ENCODE assay signal across 9 mouse cellular contexts in the genomic region with DNA sequence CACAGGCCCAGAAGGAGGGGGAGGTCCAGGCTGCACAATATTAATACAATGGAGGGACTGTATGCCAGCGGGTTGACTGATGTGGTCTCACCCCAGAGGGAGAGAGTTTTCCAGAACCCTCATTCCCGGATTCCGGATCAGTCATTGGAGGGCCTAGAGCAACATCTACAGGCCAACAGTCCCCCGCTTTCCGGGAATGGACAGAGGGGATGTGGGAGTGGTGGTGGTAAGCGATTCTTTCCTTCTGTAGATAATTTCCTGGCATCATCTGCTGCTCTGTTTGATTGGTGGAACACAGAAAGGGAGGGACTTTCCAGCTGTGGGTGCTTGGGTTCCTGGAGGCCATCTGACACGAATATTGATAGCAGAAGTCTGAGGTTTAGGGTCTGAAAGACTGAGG. TPM values are rescaled to one million over a fixed set of nuclear protein-coding genes. Genes with fewer than 3 reads are reported as not detected.
DNase-seq lines count a peak whose midpoint lies in the region; ATAC-seq lines count a peak whose summit lies in the region.
"Had no signal": no experiment of that assay in that cellular context is flagged by ENCODE, and none has a peak within 500 bp of the region (broad histone marks: within the 10 kb centered on the region; RNA-seq: fewer than 3 reads in every experiment).

No protein-coding gene starts in this region.

- no peaks in the 10 kb centered on the region for H3K36me3 ChIP-seq in liver, embryonic 13.5 days
- H3K36me3 ChIP-seq in heart, embryonic 10.5 days, result no peaks in the 10 kb centered on the region
- no peaks in the 10 kb centered on the region for H3K36me3 ChIP-seq in stomach, embryonic 14.5 days (ENCODE audit: control insufficient read depth, insufficient read depth, low read length)
- no peaks in the 10 kb centered on the region for H3K36me3 ChIP-seq in forebrain, embryonic 11.5 days (ENCODE audit: control insufficient read depth, insufficient read depth, low read length)

- no peaks in the 10 kb centered on the region for H3K27me3 ChIP-seq in liver, embryonic 13.5 days
- H3K27me3 ChIP-seq in heart, embryonic 10.5 days (ENCODE audit: insufficient read depth, poor library complexity, severe bottlenecking), result peaks cover 6% of the 10 kb centered on the region; the same call in 1 of the 2 replicates
- no peaks in the 10 kb centered on the region for H3K27me3 ChIP-seq in stomach, embryonic 14.5 days (ENCODE audit: control insufficient read depth, insufficient read depth, low read length)
- no peaks in the 10 kb centered on the region; the same call in 1 of the 2 replicates for H3K27me3 ChIP-seq in forebrain, embryonic 11.5 days (ENCODE audit: control insufficient read depth, insufficient read depth, low read length)

- peak overlapping the region; percentile 44; the same call in 1 of the 2 replicates for H3K4me2 ChIP-seq in liver, embryonic 13.5 days
- H3K4me2 ChIP-seq in stomach, embryonic 14.5 days (replicated peaks; ENCODE audit: low read depth, low read length), result no peak overlapping the region
- no peak overlapping the region for H3K4me2 ChIP-seq in forebrain, embryonic 11.5 days (ENCODE audit: low read depth, low read length, severe bottlenecking)

- 0 out of 2 replicates have a peak overlapping the region, but pooled peaks have one; percentile 6 for H3K9ac ChIP-seq in liver, embryonic 13.5 days
- H3K9ac ChIP-seq in stomach, embryonic 14.5 days (replicated peaks; ENCODE audit: low read depth, low read length), result no peak overlapping the region
- no peak overlapping the region for H3K9ac ChIP-seq in forebrain, embryonic 11.5 days (ENCODE audit: low read length)

- no peak overlapping the region for H3K4me3 ChIP-seq in liver, embryonic 13.5 days (replicated peaks)
- H3K4me3 ChIP-seq in heart, embryonic 10.5 days, result no peak overlapping the region
- no peak overlapping the region for H3K4me3 ChIP-seq in stomach, embryonic 14.5 days (ENCODE audit: low read depth, low read length)
- no peak overlapping the region for H3K4me3 ChIP-seq in forebrain, embryonic 11.5 days (ENCODE audit: low read depth, low read length)

- H3K9me3 ChIP-seq in liver, embryonic 13.5 days (replicated peaks), result no peaks in the 10 kb centered on the region
- no peaks in the 10 kb centered on the region for H3K9me3 ChIP-seq in heart, embryonic 10.5 days
- no peaks in the 10 kb centered on the region for H3K9me3 ChIP-seq in stomach, embryonic 14.5 days (ENCODE audit: control insufficient read depth, low read depth, low read length)
- H3K9me3 ChIP-seq in forebrain, embryonic 11.5 days (ENCODE audit: control insufficient read depth, low read length), result no peaks in the 10 kb centered on the region

- 35% methylated on average over 7 of the region's 7 CpGs for WGBS in liver, embryonic 13.5 days (ENCODE audit: insufficient replicate concordance)
- 53% methylated on average over 7 of the region's 7 CpGs for WGBS in heart, embryonic 10.5 days
- 36% methylated on average over 7 of the region's 7 CpGs for WGBS in stomach, embryonic 14.5 days
- 78% methylated on average over 7 of the region's 7 CpGs for WGBS in forebrain, embryonic 11.5 days

- no peak for ATAC-seq in liver, embryonic 13.5 days (ENCODE audit: low read depth)
- no peak for ATAC-seq in stomach, embryonic 14.5 days (ENCODE audit: insufficient number of reproducible peaks, insufficient read depth, low FRiP score, low read depth)
- ATAC-seq in forebrain, embryonic 11.5 days (replicated peaks; ENCODE audit: low FRiP score), result no peak

- peaks cover 71% of the 10 kb centered on the region for H3K4me1 ChIP-seq in liver, embryonic 13.5 days (replicated peaks)
- H3K4me1 ChIP-seq in heart, embryonic 10.5 days, result peaks cover 45% of the 10 kb centered on the region
- peaks cover 20% of the 10 kb centered on the region for H3K4me1 ChIP-seq in stomach, embryonic 14.5 days (ENCODE audit: control insufficient read depth, insufficient read depth, low read length)
- H3K4me1 ChIP-seq in forebrain, embryonic 11.5 days (replicated peaks; ENCODE audit: control insufficient read depth, insufficient read depth, low read length), result peaks cover 3% of the 10 kb centered on the region; the same call in 1 of the 2 replicates

- no peak for DNase-seq in liver, embryonic 13.5 days
- no peak for DNase-seq in liver
- DNase-seq in heart, embryonic 10.5 days (ENCODE audit: low spot score), result no peak
- peak; percentile 45 to 60 for DNase-seq in layer of hippocampus, adult 18-20 months (ENCODE audit: low spot score in 2 of 2)
- DNase-seq in cerebellum, adult 8-10 months, result no peak
- DNase-seq in forebrain, embryonic 11.5 days (ENCODE audit: low spot score), result no peak
- no peak for DNase-seq in c-Kit-positive CD71-positive TER-119-positive erythroid progenitor cells, embryonic 14.5 days (ENCODE audit: low spot score)

- peak overlapping the region; percentile 60; the same call in 1 of the 2 replicates for H3K27ac ChIP-seq in liver, embryonic 13.5 days
- H3K27ac ChIP-seq in heart, embryonic 10.5 days, result peak overlapping the region; percentile 43; the same call in 1 of the 2 replicates
- peak overlapping the region; percentile 28; the same call in 1 of the 2 replicates for H3K27ac ChIP-seq in stomach, embryonic 14.5 days (ENCODE audit: low read length)
- H3K27ac ChIP-seq in forebrain, embryonic 11.5 days (ENCODE audit: low read depth, low read length), result no peak overlapping the region

RNA-seq across cellular contexts. Expression of a gene that starts 1.6 kb away (rescaled TPM):
- not detected in 2 replicates for polyA plus RNA-seq in liver, embryonic 13.5 days (2015; fragmentation: Nextera tagmentation; extraction: Ambion mirVana)
- polyA plus RNA-seq in heart, embryonic 10.5 days (2016; fragmentation: Nextera tagmentation; extraction: Ambion mirVana), result not detected in 2 replicates
- not detected for total RNA-seq in layer of hippocampus, adult 18-20 months (2021)
- polyA plus RNA-seq in stomach, embryonic 14.5 days (2014; fragmentation: Nextera tagmentation; extraction: Ambion mirVana), result not detected in 2 replicates
- polyA plus RNA-seq in forebrain, embryonic 11.5 days (2014; fragmentation: Nextera tagmentation; extraction: Ambion mirVana), result 0.40 TPM in 1 of 2 replicates, not detected in the other
- total RNA-seq: layer of hippocampus, adult 8-10 months had no signal

RNA-seq across cellular contexts. Expression of a gene that starts 5.0 kb away (rescaled TPM):
- polyA plus RNA-seq in liver, embryonic 13.5 days (2015; fragmentation: Nextera tagmentation; extraction: Ambion mirVana), result 0.89 and 1.3 TPM in 2 replicates
- 5.0 and 6.2 TPM in 2 replicates for polyA plus RNA-seq in heart, embryonic 10.5 days (2016; fragmentation: Nextera tagmentation; extraction: Ambion mirVana)
- 1 to 10 TPM; 1.3 to 1.4 TPM for total RNA-seq in layer of hippocampus, adult 18-20 months (2021)
- 5.0 and 5.3 TPM in 2 replicates for polyA plus RNA-seq in stomach, embryonic 14.5 days (2014; fragmentation: Nextera tagmentation; extraction: Ambion mirVana)
- 2.9 and 3.0 TPM in 2 replicates for polyA plus RNA-seq in forebrain, embryonic 11.5 days (2014; fragmentation: Nextera tagmentation; extraction: Ambion mirVana)

RNA-seq across cellular contexts. Expression of a gene that starts 17.7 kb away (rescaled TPM):
- 0.76 and 1.5 TPM in 2 replicates for polyA plus RNA-seq in liver, embryonic 13.5 days (2015; fragmentation: Nextera tagmentation; extraction: Ambion mirVana)
- 0.28 and 1.2 TPM in 2 replicates for polyA plus RNA-seq in heart, embryonic 10.5 days (2016; fragmentation: Nextera tagmentation; extraction: Ambion mirVana)
- not detected for total RNA-seq in layer of hippocampus, adult 18-20 months (2021)
- 11.1 TPM in 2 replicates for polyA plus RNA-seq in stomach, embryonic 14.5 days (2014; fragmentation: Nextera tagmentation; extraction: Ambion mirVana)
- 0.73 TPM in 2 replicates for polyA plus RNA-seq in forebrain, embryonic 11.5 days (2014; fragmentation: Nextera tagmentation; extraction: Ambion mirVana)
- total RNA-seq: layer of hippocampus, adult 8-10 months had no signal

RNA-seq across cellular contexts. Expression of a gene that starts 19.2 kb away (rescaled TPM):
- polyA plus RNA-seq in liver, embryonic 13.5 days (2015; fragmentation: Nextera tagmentation; extraction: Ambion mirVana), result 4.4 and 4.9 TPM in 2 replicates
- 10.6 and 16.2 TPM in 2 replicates for polyA plus RNA-seq in heart, embryonic 10.5 days (2016; fragmentation: Nextera tagmentation; extraction: Ambion mirVana)
- not detected for total RNA-seq in layer of hippocampus, adult 18-20 months (2021)
- 3.5 and 4.0 TPM in 2 replicates for polyA plus RNA-seq in stomach, embryonic 14.5 days (2014; fragmentation: Nextera tagmentation; extraction: Ambion mirVana)
- polyA plus RNA-seq in forebrain, embryonic 11.5 days (2014; fragmentation: Nextera tagmentation; extraction: Ambion mirVana), result 0.52 and 0.75 TPM in 2 replicates

RNA-seq across cellular contexts. Expression of a gene that starts 24.6 kb away (rescaled TPM):
- 0.89 and 1.0 TPM in 2 replicates for polyA plus RNA-seq in liver, embryonic 13.5 days (2015; fragmentation: Nextera tagmentation; extraction: Ambion mirVana)
- 5.5 and 8.7 TPM in 2 replicates for polyA plus RNA-seq in heart, embryonic 10.5 days (2016; fragmentation: Nextera tagmentation; extraction: Ambion mirVana)
- total RNA-seq in layer of hippocampus, adult 18-20 months (2021), result under 1 TPM; 0.17 to 0.58 TPM
- polyA plus RNA-seq in stomach, embryonic 14.5 days (2014; fragmentation: Nextera tagmentation; extraction: Ambion mirVana), result 8.5 and 10.4 TPM in 2 replicates
- 17.2 and 17.6 TPM in 2 replicates for polyA plus RNA-seq in forebrain, embryonic 11.5 days (2014; fragmentation: Nextera tagmentation; extraction: Ambion mirVana)

Comparison
In these comparisons a context has a peak if more than half of its experiments do, and no peak if none do; other contexts are left out.
1. DNase-seq: peak in layer of hippocampus, adult 18-20 months (2 of 2); none in liver, embryonic 13.5 days (single experiment), liver (single experiment), heart, embryonic 10.5 days (single experiment), cerebellum, adult 8-10 months (single experiment), forebrain, embryonic 11.5 days (single experiment) and c-Kit-positive CD71-positive TER-119-positive erythroid progenitor cells, embryonic 14.5 days (single experiment).